In the genomic region with DNA sequence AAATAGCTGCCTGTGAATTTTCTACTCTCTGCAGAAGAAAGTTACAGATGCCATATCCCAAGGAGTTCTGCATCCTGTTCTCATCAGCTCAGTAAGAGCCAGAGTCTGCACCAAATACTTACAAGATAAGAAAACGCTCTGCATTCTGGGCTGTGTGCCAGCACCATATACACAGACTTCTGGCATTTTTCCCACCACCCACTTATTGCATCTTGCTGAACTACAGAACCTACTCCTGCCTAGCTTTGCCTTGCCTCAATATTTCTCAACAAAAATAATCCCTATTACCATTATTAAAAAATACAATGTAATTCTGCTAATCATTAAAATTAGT, we compare ENCODE assay signal across 8 mouse cellular contexts.
A peak's percentile ranks its signal among the peaks of the same experiment; 100 is the strongest.
DNase-seq lines count a peak whose midpoint lies in the region; ATAC-seq lines count a peak whose summit lies in the region.

No protein-coding gene starts in this region.

- no peaks in the 10 kb centered on the region for H3K4me1 ChIP-seq in liver, embryonic 11.5 days (replicated peaks; ENCODE audit: control insufficient read depth, insufficient read depth, low read length)
- 0 out of 2 replicates have a peak, but pooled peaks cover 12% of the 10 kb centered on the region for H3K4me1 ChIP-seq in limb, embryonic 13.5 days

- H3K27ac ChIP-seq in liver, embryonic 11.5 days (ENCODE audit: low read depth, low read length), result no peak overlapping the region
- peak overlapping the region; percentile 75 for H3K27ac ChIP-seq in limb, embryonic 13.5 days

- ATAC-seq in liver, embryonic 11.5 days (replicated peaks; ENCODE audit: low FRiP score), result no peak; the same call in 1 of the 2 replicates
- ATAC-seq in limb, embryonic 13.5 days (ENCODE audit: low FRiP score, low read depth), result peak; percentile 78

- H3K27me3 ChIP-seq in liver, embryonic 11.5 days (replicated peaks; ENCODE audit: control insufficient read depth, insufficient read depth, low read length), result no peaks in the 10 kb centered on the region
- H3K27me3 ChIP-seq in limb, embryonic 13.5 days, result no peaks in the 10 kb centered on the region

- no peaks in the 10 kb centered on the region for H3K9me3 ChIP-seq in liver, embryonic 11.5 days (ENCODE audit: control insufficient read depth, low read length)
- H3K9me3 ChIP-seq in limb, embryonic 13.5 days, result no peaks in the 10 kb centered on the region

- H3K9ac ChIP-seq in liver, embryonic 11.5 days (ENCODE audit: low read depth, low read length), result no peak overlapping the region
- H3K9ac ChIP-seq in limb, embryonic 13.5 days, result no peak overlapping the region

- no peaks in the 10 kb centered on the region for H3K36me3 ChIP-seq in liver, embryonic 11.5 days (ENCODE audit: control insufficient read depth, insufficient read depth, low read length)
- no peaks in the 10 kb centered on the region for H3K36me3 ChIP-seq in limb, embryonic 13.5 days

- WGBS in liver, embryonic 11.5 days, result 75% methylated on average over 1 of the region's 1 CpGs
- 13% methylated on average over 1 of the region's 1 CpGs for WGBS in limb, embryonic 13.5 days

- H3K4me3 ChIP-seq in liver, embryonic 11.5 days (ENCODE audit: low read depth, low read length), result no peak overlapping the region
- H3K4me3 ChIP-seq in limb, embryonic 13.5 days, result no peak overlapping the region

- H3K4me2 ChIP-seq in liver, embryonic 11.5 days, result no peak overlapping the region
- H3K4me2 ChIP-seq in limb, embryonic 13.5 days (replicated peaks), result no peak overlapping the region

- DNase-seq in cerebellum, postnatal 14 days, result peak; percentile 1 to 3
- no peak for DNase-seq in cerebellum, adult 8-10 months
- DNase-seq in liver, result peak; percentile 47
- no peak for DNase-seq in liver, embryonic 11.5 days (ENCODE audit: low spot score)
- DNase-seq in yolk sac, embryonic 10.5 days (ENCODE audit: low spot score), result peak; percentile 57
- no peak for DNase-seq in urinary bladder, adult 18-20 months (ENCODE audit: low spot score in 2 of 2)
- no peak for DNase-seq in adrenal gland, postnatal 14 days

Comparison
In these comparisons a context has a peak if more than half of its experiments do, and no peak if none do; other contexts are left out.
1. DNase-seq: peak in cerebellum, postnatal 14 days (2 of 2), liver (single experiment) and yolk sac, embryonic 10.5 days (single experiment); none in cerebellum, adult 8-10 months (single experiment), liver, embryonic 11.5 days (single experiment), urinary bladder, adult 18-20 months (0 of 2) and adrenal gland, postnatal 14 days (single experiment).